Mouse (Mus musculus): ENCODE measurements around the gene Pmis2.
A peak's percentile ranks its signal among the peaks of the same experiment; 100 is the strongest.

The Pmis2 gene

DNA sequence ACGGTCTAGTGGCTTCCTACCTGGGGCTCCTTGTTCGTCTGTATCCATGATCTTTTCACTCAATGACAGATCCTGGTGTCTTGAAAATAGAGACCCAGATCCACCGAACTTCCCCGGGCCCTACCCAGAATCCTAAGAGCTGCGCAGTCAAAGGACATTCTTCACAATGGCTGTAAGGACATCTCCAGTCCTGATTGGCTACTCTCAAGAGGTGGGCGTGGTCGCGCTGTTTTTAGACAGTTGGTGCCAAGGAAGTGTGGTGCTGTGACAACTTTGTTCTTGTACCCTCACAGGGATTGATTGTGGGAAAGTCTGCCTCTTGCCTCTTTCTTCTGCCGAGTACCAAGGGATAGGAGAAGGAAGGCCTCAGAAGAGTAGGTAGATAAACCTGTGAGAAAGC lies at the start of gene Pmis2:
Pmis2 (minus strand) TSS at position 126 of the 400 bp plus-strand sequence.
- no peak for DNase-seq (ENCODE audit: low read depth)

- no peak for DNase-seq (ENCODE audit: low read depth)
Measured at GRCm38 (mm10) chr7:30719669-30720068, 48.3 kb upstream of the Pmis2 start.

DNA sequence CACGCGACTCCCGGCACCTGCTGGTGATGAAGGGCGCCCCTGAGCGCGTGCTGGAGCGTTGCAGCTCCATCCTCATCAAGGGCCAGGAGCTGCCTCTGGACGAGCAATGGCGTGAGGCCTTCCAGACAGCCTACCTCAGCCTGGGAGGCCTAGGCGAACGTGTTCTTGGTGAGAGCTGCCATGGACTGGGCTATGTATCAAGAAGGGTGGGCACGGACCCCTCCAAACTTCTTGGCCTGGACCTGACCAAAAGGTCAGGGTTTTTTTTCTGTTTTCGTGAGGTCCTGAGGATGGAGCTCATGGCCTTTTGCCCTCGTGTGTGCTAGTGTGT lies 46.3 kb upstream of the Pmis2 start:
- DNase-seq (ENCODE audit: low read depth), result no peak

DNA sequence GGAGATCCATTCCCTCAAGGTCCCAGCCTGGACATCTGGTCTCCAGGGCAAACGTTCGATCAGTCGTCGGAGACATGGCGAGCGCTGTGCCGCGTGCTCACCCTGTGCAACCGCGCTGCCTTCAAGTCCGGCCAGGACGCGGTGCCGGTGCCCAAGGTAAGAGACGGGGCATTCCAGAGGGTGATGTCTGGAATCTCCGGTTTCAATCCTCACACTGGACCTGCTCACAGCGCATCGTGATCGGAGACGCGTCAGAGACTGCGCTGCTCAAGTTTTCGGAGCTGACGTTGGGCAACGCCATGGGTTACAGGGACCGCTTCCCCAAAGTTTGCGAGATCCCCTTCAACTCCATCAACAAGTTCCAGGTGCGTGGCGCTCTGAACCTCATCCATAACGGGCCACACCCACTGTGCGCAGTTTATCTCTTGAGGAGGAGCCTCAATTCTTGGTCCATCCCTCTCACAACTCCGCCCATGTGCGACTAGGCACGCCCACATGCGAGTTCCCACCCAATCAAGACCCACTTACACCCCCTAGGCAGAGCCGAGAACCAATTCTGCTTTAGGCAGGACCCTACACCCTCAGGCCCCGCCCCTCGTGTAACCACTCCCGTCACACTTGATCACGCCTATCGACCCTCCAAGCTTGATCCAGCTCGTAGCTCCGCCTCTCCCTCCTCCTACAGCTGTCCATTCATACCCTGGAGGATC lies 45.8 kb upstream of the Pmis2 start:
- DNase-seq (ENCODE audit: low read depth), result peak; percentile 94

GRCm38 (mm10) chr7:30711942-30712341 lies 40.5 kb upstream of the Pmis2 start, which contains the start of gene Atp4a:
Gene Atp4a (plus strand): TSS chr7:30712209.
- no peak for DNase-seq (ENCODE audit: low read depth)

- no peak for DNase-seq (ENCODE audit: low read depth)
Measured at GRCm38 (mm10) chr7:30707441-30707840, 36.0 kb upstream of the Pmis2 start.

- DNase-seq (ENCODE audit: low read depth), result no peak
Measured at GRCm38 (mm10) chr7:30706214-30706882, 34.9 kb upstream of the Pmis2 start.

GRCm38 (mm10) chr7:30698589-30698988 lies 27.2 kb upstream of the Pmis2 start, which contains the start of gene 2200002J24Rik:
Gene 2200002J24Rik (plus strand): TSS chr7:30698926.
- no peak for DNase-seq (ENCODE audit: low read depth)

GRCm38 (mm10) chr7:30698101-30698500 lies 26.7 kb upstream of the Pmis2 start:
- DNase-seq (ENCODE audit: low read depth), result no peak

DNA sequence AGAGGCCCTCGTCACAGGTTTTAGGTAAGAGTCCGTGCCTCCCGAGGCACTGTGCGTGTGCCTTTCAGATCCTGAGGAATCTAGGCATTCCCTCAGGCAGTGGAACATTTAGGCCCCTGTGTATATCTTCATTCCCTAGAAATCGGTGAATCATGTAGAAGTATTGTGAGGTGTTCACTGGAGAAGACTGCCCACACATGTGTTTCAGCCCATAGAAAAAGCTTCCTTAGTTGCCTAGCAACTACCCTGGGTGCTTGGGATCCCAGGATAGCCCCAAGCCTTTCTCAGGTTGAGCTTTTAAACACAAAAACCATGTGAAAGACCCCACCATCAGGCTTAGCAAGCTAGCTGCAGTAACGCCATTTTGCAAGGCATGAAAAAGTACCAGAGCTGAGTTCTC lies 16.9 kb upstream of the Pmis2 start:
- DNase-seq (ENCODE audit: low read depth), result no peak

GRCm38 (mm10) chr7:30683425-30683824 lies 12.0 kb upstream of the Pmis2 start:
- no peak for DNase-seq (ENCODE audit: low read depth)

GRCm38 (mm10) chr7:30681897-30682296 lies 10.5 kb upstream of the Pmis2 start:
- no peak for DNase-seq (ENCODE audit: low read depth)

GRCm38 (mm10) chr7:30678263-30678975 lies 7.0 kb upstream of the Pmis2 start:
- no peak for DNase-seq (ENCODE audit: low read depth)

- peak; percentile 47 for DNase-seq (ENCODE audit: low read depth)
Measured at GRCm38 (mm10) chr7:30669229-30669628, 2.2 kb downstream of the Pmis2 start.

DNA sequence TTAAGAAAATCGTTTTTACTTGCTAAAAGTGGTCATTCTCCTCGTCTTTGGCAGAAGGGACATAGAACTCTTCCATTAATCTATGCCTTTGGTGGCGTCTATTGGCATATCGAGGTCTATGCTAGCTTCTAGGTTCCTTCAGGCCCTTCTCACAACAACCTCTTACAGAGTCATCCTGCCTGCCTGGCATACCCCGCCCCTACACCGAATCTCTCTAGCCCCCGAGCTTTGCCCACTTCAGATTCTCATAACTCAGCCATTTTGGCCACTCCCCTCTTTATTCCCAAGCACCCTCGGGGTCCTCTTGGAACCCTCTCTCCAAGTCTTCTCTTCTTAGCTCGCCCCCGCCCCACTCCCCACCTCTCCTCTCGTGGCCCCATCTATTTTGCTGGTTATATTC lies 6.1 kb downstream of the Pmis2 start:
- no peak for DNase-seq (ENCODE audit: low read depth)

- peak; percentile 94 for DNase-seq (ENCODE audit: low read depth)
Measured at GRCm38 (mm10) chr7:30664529-30665200, 6.7 kb downstream of the Pmis2 start, which contains the start of gene Haus5. Gene Haus5 (minus strand): TSS chr7:30664994.

DNA sequence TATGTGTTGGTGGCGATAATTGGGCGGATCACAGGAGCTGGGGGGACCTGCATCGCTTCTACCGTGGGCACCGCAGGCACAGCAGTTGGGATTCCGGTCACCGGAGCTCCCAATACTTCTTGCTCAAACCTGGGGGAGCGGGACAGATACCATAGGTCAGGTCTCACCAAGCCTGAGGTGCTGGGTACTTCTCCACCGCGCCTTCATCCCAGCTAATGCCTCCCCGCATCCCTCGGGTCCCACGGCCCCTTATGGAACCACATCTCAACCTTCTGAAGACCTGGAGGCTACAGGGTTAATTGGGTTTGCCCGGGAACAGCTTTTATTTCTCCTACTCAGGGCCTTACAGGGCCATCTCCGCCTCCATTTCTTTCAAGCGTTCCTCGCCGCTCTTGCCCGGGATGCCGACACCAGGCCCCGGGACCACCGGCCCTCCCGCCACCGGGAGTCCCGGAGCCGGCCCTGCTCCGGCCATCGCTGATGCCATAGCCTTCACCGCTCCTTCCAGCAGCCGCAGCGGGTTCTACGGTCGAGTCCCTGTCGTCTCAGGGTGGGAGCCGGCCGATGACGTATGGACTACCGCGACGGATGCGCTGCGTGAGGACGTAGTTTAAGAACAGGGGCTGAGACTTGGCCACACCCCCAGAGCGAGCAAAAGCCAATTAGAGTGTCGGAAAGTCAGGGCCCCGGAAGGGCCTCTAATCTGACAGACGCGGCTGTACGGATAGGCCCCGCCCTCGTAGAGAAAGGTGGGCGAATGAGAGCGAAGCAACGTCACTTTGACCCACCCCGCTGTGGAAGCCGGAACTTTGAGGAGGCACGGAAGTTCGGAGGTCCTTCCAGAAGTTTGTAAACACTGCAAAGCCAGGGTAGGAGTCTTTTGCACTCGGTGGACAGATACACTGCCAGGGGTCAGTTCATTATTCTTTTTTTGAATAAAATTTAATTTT lies 21.5 kb downstream of the Pmis2 start, which contains the start of gene Rbm42:
Rbm42 (minus strand) TSS at position 727 of the 950 bp plus-strand sequence.
- DNase-seq (ENCODE audit: low read depth), result peak; percentile 99

- no peak for DNase-seq (ENCODE audit: low read depth)
Measured at GRCm38 (mm10) chr7:30639083-30639482, 32.3 kb downstream of the Pmis2 start.

DNA sequence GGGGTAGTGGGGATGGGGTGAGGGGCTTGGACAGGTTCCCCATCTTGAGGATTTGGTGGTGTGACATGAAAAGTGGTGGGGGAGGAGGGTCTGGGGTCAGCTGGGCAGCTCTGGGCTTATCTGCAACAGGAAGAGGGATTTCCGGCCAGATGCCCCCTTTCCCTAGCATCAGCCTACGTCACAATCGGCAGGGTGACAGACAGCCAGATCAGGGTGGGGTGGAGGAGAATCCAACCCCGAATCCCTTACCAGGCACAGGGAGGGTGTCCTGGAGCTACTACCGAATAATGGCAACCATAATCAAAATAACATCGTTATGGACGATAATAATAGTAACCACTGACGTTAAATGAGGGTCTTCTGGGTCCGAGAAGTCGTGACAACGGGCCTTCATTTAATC lies 35.0 kb downstream of the Pmis2 start:
- DNase-seq (ENCODE audit: low read depth), result no peak

DNA sequence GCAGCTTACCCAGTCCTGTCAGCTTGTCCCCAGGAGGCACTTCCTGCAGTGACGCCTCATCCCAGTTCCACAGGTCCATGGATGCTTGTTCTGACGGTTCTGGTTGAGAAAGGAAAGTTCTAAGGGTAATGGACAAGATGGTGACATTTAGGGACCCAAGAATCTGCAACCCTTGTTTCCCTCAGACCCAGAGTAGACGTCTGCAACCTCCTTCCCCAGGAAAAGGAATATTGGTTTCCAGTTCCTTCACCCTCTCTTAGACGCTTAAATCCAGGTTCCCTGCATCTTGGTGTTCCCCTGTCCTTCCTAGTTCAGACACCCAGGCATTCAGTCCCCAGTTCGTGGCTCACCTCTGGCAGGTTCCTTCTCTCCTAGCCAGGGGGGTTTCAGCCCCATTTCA lies 35.7 kb downstream of the Pmis2 start, which contains the start of gene Etv2:
Etv2 (minus strand) TSS at position 101 of the 400 bp plus-strand sequence.
- no peak for DNase-seq (ENCODE audit: low read depth)

DNA sequence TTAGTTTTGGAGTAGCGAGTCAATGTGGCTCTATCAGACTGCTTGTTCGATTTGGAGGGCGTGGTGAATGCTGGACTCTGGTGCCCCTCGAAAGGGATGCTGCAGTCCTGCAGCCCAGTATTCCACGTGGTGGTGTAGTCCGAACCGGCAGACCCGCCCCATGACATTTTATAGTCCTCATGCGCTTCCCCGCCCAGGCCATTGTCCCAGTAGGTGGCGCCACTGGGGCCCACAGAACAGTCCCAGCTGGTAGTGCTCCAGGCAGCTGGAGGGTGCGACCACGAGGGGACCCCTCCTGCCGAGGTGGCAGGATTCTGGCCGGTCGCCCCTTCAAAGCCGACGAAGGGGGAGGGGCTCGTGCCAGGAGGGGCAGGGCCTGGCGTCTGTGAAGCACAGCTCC lies 36.8 kb downstream of the Pmis2 start:
- peak; percentile 47 for DNase-seq (ENCODE audit: low read depth)

Data from c-Kit-positive CD71-negative TER-119-negative erythroid progenitor cells, embryonic 14.5 days (primary cell).